Mouse (Mus musculus) cortical plate, adult 2 months (tissue): ENCODE measurements at regions not wholly inside any gene's neighbourhood (a gene's known extent, or its start where the extent isn't known, plus 50 kb on each side); places are given as distances from the start of the nearest gene placed in this dataset.

Experiments used
- CTCF ChIP-seq: fragments of 200-500 bp; IDR thresholded peaks from 2 replicates; pipeline ENCODE4 v1.5.1; 2011; ENCODE audit warnings: mild to moderate bottlenecking, control low read depth, low read length; ENCODE audit not compliant: insufficient read depth; ENCODE audit errors: extremely low read depth
- POLR2A ChIP-seq: fragments of 200-500 bp; IDR thresholded peaks from 2 replicates; pipeline ENCODE4 v1.6.1; 2011; ENCODE audit warnings: mild to moderate bottlenecking, low read length, control low read depth; ENCODE audit not compliant: insufficient read depth; ENCODE audit errors: extremely low read depth

- TF ChIP-seq POLR2A: no peak
- no peak for TF ChIP-seq CTCF
These were observed 262.8 kb downstream of the Diras2 start for GRCm38 (mm10) chr13:52268279-52268678.
